Mouse (Mus musculus) hindbrain, embryonic 12.5 days (tissue): ENCODE measurements at regions not wholly inside any gene's neighbourhood (a gene's known extent, or its start where the extent isn't known, plus 50 kb on each side); places are given as distances from the start of the nearest gene placed in this dataset.

Source experiments
- ATAC-seq: fragments of 200-750 bp; cut with Nextera tagmentation; 2 replicates; pipeline ENCODE4 v1.8.0; 2017; ENCODE audit warnings: moderate TSS enrichment; ENCODE audit not compliant: low FRiP score
- H3K27ac ChIP-seq: fragments of 300-500 bp; sonication (generic); 2 replicates; pipeline ENCODE4 v1.5.1; 2016; ENCODE audit warnings: mild to moderate bottlenecking
- H3K27me3 ChIP-seq: fragments of 300-500 bp; sonication (generic); 2 replicates; pipeline ENCODE4 v1.6.1; 2016; ENCODE audit warnings: mild to moderate bottlenecking
- H3K36me3 ChIP-seq: fragments of 300-500 bp; sonication (generic); 2 replicates; pipeline ENCODE4 v1.6.1; 2016; ENCODE audit warnings: mild to moderate bottlenecking
- H3K4me1 ChIP-seq: fragments of 300-500 bp; sonication (generic); 2 replicates; pipeline ENCODE4 v1.6.1; 2016
- H3K4me2 ChIP-seq: fragments of 300-500 bp; sonication (generic); replicated peaks from 2 replicates; pipeline ENCODE4 v1.6.1; 2016; ENCODE audit warnings: mild to moderate bottlenecking
- H3K4me3 ChIP-seq: fragments of 300-500 bp; sonication (generic); 2 replicates; pipeline ENCODE4 v1.5.1; 2016; ENCODE audit warnings: mild to moderate bottlenecking
- H3K9ac ChIP-seq: fragments of 300-500 bp; sonication (generic); 2 replicates; pipeline ENCODE4 v1.6.1; 2016; ENCODE audit warnings: mild to moderate bottlenecking, moderate library complexity
- H3K9me3 ChIP-seq: fragments of 300-500 bp; sonication (generic); replicated peaks from 2 replicates; pipeline ENCODE4 v1.6.1; 2016; ENCODE audit warnings: mild to moderate bottlenecking
- WGBS: fragments of 180-500 bp; shearing (Covaris S2); methylation state at CpG from one replicate; pipeline ENCODE4 v1.1.7; 2016; 5-methylcytosine and 5-hydroxymethylcytosine counted together

DNA sequence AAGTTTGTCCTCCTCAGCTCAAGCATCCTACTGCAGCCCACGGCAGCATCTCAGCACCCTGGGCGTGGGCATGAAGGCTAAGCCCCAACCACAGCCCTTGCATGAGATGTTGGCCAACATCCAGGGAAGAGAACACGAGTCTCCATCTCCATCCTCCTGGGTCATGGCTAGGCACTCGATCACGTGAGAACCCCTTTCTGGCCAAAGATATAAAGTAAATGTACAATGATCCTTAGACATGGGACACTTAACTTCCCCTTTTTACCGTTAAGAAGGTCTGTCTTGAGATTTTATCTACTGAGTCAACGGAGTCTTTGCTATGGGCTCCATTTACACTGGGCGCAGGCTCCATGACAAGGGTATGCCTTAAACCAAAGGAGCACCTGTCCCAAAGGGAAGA lies 232.8 kb upstream of the Habp2 start:
- Histone ChIP-seq H3K9me3 (no peaks in the 10 kb centered on the region), H3K9ac (no peak overlapping the region), H3K27me3 (peaks cover 2% of the 10 kb centered on the region; the same call in 1 of the 2 replicates), H3K4me2 (no peak overlapping the region), H3K27ac (no peak overlapping the region), H3K4me3 (no peak overlapping the region), H3K4me1 (no peaks in the 10 kb centered on the region), H3K36me3 (no peaks in the 10 kb centered on the region)
- 91% methylated on average over 8 of the region's 8 CpGs for WGBS
- ATAC-seq = no peak

DNA sequence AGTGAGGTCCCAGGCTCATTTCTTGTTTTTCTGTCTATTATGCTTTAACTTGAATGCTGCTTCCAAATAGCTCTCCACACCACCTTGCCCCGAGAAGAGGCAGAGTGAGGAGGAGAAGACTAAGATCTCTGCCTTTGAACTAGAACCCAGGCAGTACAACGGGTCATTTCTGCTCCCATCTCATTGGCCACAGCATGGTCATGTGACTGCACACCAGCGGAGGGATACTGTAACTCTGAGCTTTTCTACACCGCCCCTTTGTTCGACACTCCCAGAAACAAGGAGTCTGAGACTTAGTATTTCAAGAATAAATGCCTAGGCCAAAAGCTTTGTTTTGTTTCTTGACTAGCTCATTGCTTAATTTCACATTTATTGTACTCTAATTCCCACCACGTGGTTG lies 230.5 kb upstream of the Habp2 start:
- Histone ChIP-seq H3K9ac (no peak overlapping the region), H3K4me2 (no peak overlapping the region), H3K4me3 (no peak overlapping the region), H3K27ac (no peak overlapping the region), H3K36me3 (no peaks in the 10 kb centered on the region), H3K27me3 (peaks cover 2% of the 10 kb centered on the region; the same call in 1 of the 2 replicates), H3K4me1 (peaks cover under 1% of the 10 kb centered on the region), H3K9me3 (no peaks in the 10 kb centered on the region)
- ATAC-seq = no peak
- WGBS = 81% methylated on average over 6 of the region's 6 CpGs

DNA sequence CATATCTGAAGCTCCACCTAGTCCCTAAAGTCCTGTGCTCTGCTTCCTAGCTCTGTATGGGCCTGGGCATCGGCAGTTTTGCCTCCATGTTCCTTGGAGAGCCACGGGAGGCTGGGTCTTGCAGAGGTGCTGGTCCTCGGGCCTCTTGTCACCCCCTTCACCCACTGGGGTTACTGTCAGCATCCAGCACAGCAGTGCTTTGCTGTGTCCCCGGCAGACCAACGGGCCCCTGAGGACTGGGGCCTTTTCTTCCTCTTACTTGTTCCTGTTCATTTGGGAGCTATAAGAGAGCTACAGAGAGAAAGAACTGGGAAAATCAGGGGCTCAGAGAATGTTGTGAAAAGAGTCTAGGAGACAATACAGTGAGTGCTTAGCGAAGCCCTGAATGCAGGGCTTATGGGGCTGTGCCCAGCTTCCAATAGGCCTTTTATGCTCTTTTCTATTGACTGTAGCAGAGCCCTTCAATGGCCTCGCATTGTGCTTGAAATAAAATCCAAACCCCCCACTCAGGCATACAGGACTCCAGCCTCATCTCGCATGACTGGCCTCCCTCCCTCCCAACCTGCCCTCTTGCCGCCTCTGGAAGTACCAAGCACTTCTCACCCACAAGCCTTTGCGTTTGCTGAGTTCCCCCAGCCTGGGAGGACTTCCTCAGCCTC lies 224.9 kb upstream of the Habp2 start:
- Histone ChIP-seq H3K9ac (no peak overlapping the region), H3K27me3 (peaks cover 12% of the 10 kb centered on the region), H3K27ac (peak overlapping the region; percentile 79), H3K4me1 (peaks cover 25% of the 10 kb centered on the region), H3K4me2 (no peak overlapping the region), H3K36me3 (no peaks in the 10 kb centered on the region), H3K4me3 (no peak overlapping the region), H3K9me3 (no peaks in the 10 kb centered on the region)
- peak; percentile 90 for ATAC-seq
- WGBS = 21% methylated on average over 10 of the region's 10 CpGs

DNA sequence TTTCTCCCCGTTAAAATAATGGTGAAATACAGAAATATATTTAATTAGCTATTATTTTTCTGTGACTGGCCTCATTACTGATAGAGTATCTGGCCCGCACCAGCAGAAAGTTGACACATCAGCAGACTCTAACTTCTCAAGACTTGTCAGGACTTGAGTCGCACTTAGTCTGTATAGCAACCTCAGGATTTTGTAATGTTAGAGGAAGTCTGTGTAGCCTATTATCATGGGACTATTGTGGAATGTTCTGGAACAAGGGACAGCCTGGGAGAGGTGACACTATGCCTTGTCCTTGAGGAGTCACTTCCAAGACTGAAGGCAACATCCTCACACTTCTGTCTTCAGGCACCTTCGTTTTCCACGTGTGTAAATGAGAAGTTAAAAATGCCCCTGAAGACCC lies 223.8 kb upstream of the Habp2 start:
- Histone ChIP-seq H3K4me1 (peaks cover 25% of the 10 kb centered on the region), H3K4me2 (no peak overlapping the region), H3K4me3 (no peak overlapping the region), H3K36me3 (no peaks in the 10 kb centered on the region), H3K27me3 (peaks cover 13% of the 10 kb centered on the region; the same call in 1 of the 2 replicates), H3K9ac (no peak overlapping the region), H3K27ac (no peak overlapping the region), H3K9me3 (no peaks in the 10 kb centered on the region)
- WGBS = 53% methylated on average over 5 of the region's 5 CpGs
- no peak for ATAC-seq

DNA sequence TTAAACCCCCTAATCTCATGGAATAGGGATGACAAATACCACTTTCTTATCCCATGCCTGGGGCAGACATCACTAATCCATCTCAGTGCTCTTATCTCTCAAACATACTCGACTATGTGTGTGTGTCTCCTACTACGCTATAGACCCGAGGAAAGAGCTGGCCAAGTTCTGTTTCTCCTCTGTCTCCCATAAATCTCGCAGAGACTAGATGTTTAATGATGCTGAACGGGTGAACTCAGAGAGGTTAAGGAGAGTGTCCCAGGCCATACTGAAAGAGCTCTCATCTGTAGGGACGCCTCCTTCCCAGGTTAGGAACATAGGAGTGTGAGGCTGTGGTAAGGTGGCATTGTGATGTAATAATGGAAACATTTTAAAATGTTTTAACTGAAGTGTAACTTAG lies 221.2 kb upstream of the Habp2 start:
- Histone ChIP-seq H3K27me3 (peaks cover 15% of the 10 kb centered on the region; the same call in 1 of the 2 replicates), H3K4me1 (peaks cover 35% of the 10 kb centered on the region)
- WGBS = 82% methylated on average over 6 of the region's 6 CpGs

DNA sequence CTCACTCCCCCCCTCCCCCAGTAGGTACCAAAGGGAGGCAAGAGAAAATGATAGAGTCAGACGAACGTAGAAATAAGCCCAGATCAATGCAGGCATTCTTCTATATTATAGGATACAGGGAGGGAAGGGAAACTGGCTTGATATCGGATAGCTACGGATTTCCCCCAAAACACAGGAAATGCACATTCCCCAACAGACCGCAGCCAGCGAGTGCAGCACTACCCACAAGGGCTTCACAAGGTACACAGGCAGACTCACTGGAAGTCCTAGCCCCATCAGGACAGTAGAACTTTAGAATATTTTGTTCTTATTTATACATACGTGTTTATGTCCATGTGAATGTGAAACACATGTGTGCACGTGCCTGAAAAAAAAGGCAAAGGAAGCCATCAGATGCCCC lies 218.8 kb upstream of the Habp2 start:
- Histone ChIP-seq H3K4me2 (no peak overlapping the region), H3K27ac (no peak overlapping the region), H3K27me3 (peaks cover 16% of the 10 kb centered on the region; the same call in 1 of the 2 replicates), H3K4me3 (no peak overlapping the region), H3K9ac (no peak overlapping the region), H3K4me1 (peaks cover 28% of the 10 kb centered on the region), H3K9me3 (no peaks in the 10 kb centered on the region), H3K36me3 (no peaks in the 10 kb centered on the region)
- no peak for ATAC-seq
- 76% methylated on average over 8 of the region's 8 CpGs for WGBS

More for the DNA sequence above, 221.2 kb upstream of the Habp2 start:
- Histone ChIP-seq H3K4me3 (no peak overlapping the region), H3K27ac (no peak overlapping the region), H3K36me3 (no peaks in the 10 kb centered on the region), H3K9me3 (no peaks in the 10 kb centered on the region), H3K9ac (no peak overlapping the region), H3K4me2 (no peak overlapping the region)
- no peak for ATAC-seq

DNA sequence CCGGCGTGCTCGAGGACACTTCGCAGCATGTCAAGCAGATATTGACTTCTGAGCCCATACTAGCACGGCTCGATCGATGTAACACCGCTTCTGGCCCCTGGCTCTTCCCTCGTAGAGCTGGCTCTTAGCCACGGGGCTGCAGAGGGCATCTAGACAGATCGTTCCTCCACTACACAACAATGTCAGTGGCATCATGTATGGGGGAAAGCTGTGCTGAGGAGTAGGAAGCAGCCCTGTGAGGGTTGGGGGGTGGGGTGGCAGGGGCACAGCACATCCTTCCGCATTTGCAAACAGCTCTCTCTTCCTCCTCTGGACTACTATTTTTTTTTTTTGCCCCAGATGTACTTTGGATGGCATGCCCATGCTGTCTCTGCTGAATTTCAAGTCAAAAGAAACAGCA lies 218.1 kb upstream of the Habp2 start:
- ATAC-seq = no peak
- Histone ChIP-seq H3K27me3 (0 out of 2 replicates have a peak, but pooled peaks cover 11% of the 10 kb centered on the region), H3K9ac (no peak overlapping the region), H3K4me1 (peaks cover 22% of the 10 kb centered on the region), H3K4me2 (no peak overlapping the region), H3K9me3 (no peaks in the 10 kb centered on the region), H3K4me3 (no peak overlapping the region), H3K36me3 (no peaks in the 10 kb centered on the region), H3K27ac (no peak overlapping the region)
- 52% methylated on average over 12 of the region's 12 CpGs for WGBS

DNA sequence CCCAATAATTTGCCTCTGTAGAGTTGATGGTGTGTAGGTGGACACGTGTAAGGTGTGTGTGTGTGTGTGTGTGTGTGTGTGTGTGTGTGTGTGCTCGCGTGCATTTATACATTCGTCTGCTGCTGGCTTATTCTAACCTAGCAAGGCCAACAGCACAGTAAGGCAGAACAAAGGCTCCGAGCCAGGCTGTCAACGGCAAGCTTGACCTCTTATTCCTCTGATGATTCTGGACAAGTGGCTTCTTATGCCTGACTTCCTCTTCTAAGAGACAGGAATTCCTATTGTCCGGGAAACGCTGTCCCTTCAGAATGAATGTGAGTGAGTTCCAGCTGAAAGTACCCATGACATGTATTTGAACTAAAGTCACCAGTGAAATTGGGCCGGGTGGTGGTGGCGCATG lies 217.7 kb upstream of the Habp2 start:
- peaks cover 22% of the 10 kb centered on the region for H3K4me1 ChIP-seq
- no peak overlapping the region for H3K4me2 ChIP-seq
- no peak overlapping the region for H3K27ac ChIP-seq
- no peak overlapping the region for H3K4me3 ChIP-seq
- H3K9me3 ChIP-seq = no peaks in the 10 kb centered on the region
- no peak overlapping the region for H3K9ac ChIP-seq
- WGBS = 23% methylated on average over 10 of the region's 10 CpGs
- no peak for ATAC-seq
- 0 out of 2 replicates have a peak, but pooled peaks cover 11% of the 10 kb centered on the region for H3K27me3 ChIP-seq
- H3K36me3 ChIP-seq = no peaks in the 10 kb centered on the region

DNA sequence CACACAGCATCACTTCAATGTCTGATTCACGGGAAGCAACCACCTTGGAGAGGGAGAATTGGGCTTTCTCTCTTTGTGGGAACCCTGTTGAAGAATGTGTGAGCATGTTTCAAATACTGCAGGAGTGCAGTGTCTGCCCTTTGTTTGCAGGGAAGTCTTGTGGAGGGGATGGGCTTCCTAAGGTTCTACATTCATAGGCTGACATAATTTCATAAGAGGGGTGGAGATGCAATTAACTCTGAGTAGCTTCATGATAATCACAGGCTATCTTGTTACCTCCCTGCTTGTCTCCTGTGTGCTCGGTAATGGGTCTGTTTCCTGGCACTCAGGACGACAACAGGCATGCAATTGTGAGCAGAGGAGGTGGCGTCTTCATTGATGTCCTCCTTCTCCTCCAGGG lies 215.6 kb upstream of the Habp2 start:
- H3K9me3 ChIP-seq = no peaks in the 10 kb centered on the region
- WGBS = 46% methylated on average over 4 of the region's 4 CpGs
- no peak overlapping the region for H3K9ac ChIP-seq
- H3K27ac ChIP-seq = no peak overlapping the region
- H3K4me1 ChIP-seq = peaks cover 22% of the 10 kb centered on the region
- no peaks in the 10 kb centered on the region for H3K36me3 ChIP-seq
- H3K4me2 ChIP-seq = no peak overlapping the region
- 0 out of 2 replicates have a peak, but pooled peaks cover 11% of the 10 kb centered on the region for H3K27me3 ChIP-seq
- no peak for ATAC-seq
- no peak overlapping the region for H3K4me3 ChIP-seq

DNA sequence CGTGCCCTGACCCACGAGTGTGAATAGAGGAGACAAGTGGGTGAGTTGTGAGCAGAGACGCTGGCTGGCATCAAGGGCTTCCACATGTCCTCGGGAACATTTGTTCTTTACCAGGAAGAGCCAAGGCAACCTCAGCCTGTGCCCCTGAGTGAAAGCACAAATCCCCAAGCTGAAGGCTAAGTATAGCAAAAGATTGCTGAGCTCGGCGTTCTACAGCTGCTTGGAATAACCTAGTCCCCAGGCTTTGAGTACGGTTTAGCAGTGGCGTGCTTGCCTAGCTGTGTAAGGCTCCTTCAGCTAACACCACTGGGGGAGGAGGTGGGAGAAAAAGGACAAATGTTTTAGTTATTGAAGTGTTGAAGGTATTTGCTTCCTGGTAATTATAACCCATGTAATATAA lies 210.8 kb upstream of the Habp2 start:
- no peaks in the 10 kb centered on the region for H3K36me3 ChIP-seq
- H3K27me3 ChIP-seq = 0 out of 2 replicates have a peak, but pooled peaks cover 4% of the 10 kb centered on the region
- H3K4me3 ChIP-seq = no peak overlapping the region
- ATAC-seq = no peak
- WGBS = 89% methylated on average over 8 of the region's 8 CpGs
- H3K27ac ChIP-seq = no peak overlapping the region
- peaks cover 8% of the 10 kb centered on the region for H3K4me1 ChIP-seq
- no peak overlapping the region for H3K4me2 ChIP-seq
- H3K9me3 ChIP-seq = no peaks in the 10 kb centered on the region
- no peak overlapping the region for H3K9ac ChIP-seq

DNA sequence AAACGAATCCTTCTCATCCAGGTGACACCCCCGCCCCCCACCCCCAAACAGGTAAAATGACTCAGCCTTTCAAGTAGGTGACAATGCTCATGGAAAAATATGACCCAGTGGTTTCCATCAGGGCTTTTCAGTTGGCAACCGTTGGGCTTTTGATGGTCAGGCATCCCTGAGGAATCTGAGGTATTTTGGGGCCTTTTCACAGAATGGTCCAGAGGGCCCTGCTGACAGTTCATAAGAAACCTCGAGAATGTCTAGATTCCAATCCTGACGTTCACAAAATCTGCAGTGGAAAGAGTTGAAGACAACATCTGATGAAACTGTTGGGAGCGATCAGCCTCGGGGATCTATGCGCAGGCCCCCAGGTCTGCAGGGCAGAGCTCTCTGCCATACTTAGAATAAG lies 209.4 kb upstream of the Habp2 start:
- H3K27me3 ChIP-seq = no peaks in the 10 kb centered on the region
- H3K4me2 ChIP-seq = no peak overlapping the region
- ATAC-seq = no peak
- WGBS = 81% methylated on average over 8 of the region's 8 CpGs
- no peaks in the 10 kb centered on the region for H3K36me3 ChIP-seq
- H3K4me1 ChIP-seq = no peaks in the 10 kb centered on the region
- no peak overlapping the region for H3K4me3 ChIP-seq
- H3K9me3 ChIP-seq = no peaks in the 10 kb centered on the region
- no peak overlapping the region for H3K9ac ChIP-seq
- no peak overlapping the region for H3K27ac ChIP-seq

DNA sequence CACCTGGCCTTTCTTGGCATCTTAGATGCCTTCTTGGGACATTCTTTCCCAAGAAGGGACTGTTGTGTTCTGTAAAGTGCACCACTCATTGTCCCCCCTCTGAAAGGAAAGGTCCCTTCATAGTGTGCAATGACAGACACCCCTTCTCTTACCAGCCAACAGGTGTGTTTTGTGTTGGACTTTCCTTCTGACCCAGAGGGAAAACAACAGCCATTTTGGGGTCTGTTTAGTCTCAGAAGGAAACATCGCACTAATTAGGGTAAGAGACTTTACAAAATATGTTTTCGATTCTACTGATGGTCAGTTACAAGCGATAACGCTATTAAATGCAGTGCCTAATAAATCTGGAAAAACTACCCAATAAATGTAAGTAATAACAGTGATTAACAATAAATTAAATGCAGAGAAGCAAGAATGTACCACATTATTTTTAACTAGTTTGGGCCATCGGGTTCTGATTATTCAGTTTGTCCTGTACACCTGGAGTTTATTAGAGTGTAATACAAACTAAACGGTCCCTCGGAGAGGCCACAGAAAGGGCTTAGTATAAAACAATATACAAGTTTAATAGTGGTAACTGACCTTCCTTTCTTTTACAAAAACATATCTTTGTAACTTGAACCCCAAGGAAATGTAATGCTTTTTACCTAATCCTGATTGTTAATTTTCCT lies 200.4 kb upstream of the Habp2 start:
- H3K36me3 ChIP-seq = no peaks in the 10 kb centered on the region

DNA sequence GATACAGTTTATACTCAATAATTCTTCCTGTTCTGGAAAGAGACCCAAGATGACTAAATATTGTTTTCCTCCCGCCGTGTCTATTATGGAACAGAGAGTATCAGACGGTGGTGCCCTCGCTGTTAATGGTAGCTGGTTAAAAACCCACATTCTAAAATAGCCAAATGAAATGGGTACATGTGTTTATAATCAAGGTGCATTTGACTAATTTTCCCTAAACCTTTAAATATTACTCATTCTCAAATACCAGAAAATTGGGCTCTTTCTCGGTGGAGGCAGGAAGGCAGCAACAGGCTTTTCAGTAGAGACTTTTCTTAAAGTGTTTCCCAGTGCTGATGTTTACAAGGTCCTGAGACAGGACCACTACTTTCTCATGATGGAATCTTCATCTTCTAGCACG lies 199.8 kb upstream of the Habp2 start:
- no peaks in the 10 kb centered on the region for H3K4me1 ChIP-seq
- no peak overlapping the region for H3K9ac ChIP-seq
- peaks cover 15% of the 10 kb centered on the region; the same call in 1 of the 2 replicates for H3K9me3 ChIP-seq
- ATAC-seq = no peak
- no peaks in the 10 kb centered on the region for H3K36me3 ChIP-seq
- 83% methylated on average over 6 of the region's 6 CpGs for WGBS
- no peak overlapping the region for H3K27ac ChIP-seq
- peaks cover 7% of the 10 kb centered on the region for H3K27me3 ChIP-seq
- H3K4me2 ChIP-seq = no peak overlapping the region
- H3K4me3 ChIP-seq = no peak overlapping the region

More for the DNA sequence above, 200.4 kb upstream of the Habp2 start:
- H3K27ac ChIP-seq = no peak overlapping the region
- no peak overlapping the region for H3K4me2 ChIP-seq
- H3K9ac ChIP-seq = no peak overlapping the region
- H3K4me1 ChIP-seq = no peaks in the 10 kb centered on the region
- no peak for ATAC-seq
- WGBS = 87% methylated on average over 7 of the region's 7 CpGs
- H3K4me3 ChIP-seq = no peak overlapping the region
- H3K9me3 ChIP-seq = peaks cover 15% of the 10 kb centered on the region; the same call in 1 of the 2 replicates
- H3K27me3 ChIP-seq = peaks cover 6% of the 10 kb centered on the region
